Mouse (Mus musculus) frontal cortex, adult (tissue): Measurements from ENCODE around the gene Scamp1.
"Not testable (repeated sequence)": the region's sequence is repeated elsewhere in the genome, so short reads cannot be mapped to it uniquely, and the experiment has no call there.

ENCODE experiments used
- ATAC-seq: cut with Nextera tagmentation; 2 replicates; pipeline ENCODE4 v1.9.2; 2017; ENCODE audit warnings: mild to moderate bottlenecking, moderate library complexity, mixed read lengths; ENCODE audit not compliant: low TSS enrichment

Scamp1 gene

DNA sequence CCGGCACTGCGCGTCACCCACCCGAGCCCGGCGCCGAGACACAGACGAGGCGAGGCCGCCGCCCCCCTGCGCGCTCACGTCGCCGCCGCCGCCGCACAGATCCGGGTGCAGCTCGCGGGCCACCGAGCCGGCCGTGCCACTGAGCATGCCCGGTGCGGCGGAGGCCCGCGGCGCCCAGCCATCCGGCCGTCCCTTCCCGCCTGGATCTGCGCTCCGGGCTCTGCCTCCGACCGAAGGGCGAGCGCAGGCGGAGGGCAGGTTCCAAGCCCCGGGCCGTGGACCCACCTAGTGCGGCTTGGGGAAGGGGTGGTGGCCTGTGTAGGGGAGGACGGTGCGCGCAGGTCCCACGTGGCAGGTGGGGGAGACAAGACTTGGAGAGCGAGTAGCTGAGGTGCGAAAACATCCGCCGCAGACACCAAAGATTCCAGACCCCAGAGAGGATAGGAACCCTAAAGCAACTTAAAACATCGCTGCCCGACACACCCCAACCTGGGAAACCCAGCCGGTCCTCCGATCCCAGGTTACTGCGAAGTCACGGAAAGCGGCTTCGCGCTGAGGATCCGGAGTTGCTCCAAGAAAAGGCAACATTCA is at the start of gene Scamp1:
Scamp1 (minus strand) TSS at position 577 of the 591 bp plus-strand sequence.
- peak; percentile 94 for ATAC-seq

DNA sequence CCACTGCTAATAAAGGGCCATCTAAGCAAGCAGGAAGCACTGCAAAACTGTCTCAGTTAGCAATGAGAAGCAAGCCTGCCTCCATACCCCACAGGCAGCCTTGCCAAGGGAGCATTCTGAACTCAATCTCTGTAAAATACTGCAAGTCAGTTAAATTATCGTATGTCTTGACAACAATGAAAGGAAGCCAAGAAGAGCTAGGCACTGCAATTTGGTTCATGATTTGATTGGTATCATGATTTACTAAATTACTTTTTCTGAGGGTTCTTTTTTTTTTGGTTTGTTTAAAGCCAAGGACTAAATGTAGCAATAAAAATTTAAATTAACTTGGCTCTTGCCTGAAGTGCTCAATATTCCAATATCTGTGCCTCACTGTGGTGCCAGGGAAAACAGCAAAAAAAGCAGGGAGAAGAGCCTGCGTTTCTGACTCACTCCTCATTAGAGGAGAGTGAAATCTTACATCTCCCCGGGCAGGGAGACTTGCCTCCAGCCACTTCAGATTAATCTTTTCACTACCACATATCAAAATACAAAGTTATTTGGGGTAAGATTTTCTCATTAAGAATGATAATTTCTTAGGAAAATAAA is 44.8 kb upstream of the Scamp1 start:
- no peak for ATAC-seq

DNA sequence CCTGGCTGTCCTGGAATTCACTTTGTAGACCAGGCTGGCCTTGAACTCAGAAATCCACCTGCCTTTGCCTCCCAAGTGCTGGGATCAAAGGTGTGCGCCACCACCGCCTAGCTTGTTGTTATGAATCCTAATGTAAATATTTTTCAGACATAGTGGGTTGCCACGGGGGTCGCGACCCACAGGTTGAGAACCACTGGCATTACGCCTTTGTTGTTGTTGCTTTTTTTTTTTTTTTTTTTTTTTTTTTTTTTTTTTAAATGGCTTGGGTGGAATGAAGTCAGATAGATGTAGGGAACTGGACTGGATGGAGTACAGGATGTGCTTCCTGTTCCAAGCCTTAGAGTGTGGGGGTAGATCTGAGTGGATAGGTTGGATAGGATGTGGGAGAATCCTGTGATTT is 43.3 kb upstream of the Scamp1 start:
- not testable (repeated sequence) for ATAC-seq

DNA sequence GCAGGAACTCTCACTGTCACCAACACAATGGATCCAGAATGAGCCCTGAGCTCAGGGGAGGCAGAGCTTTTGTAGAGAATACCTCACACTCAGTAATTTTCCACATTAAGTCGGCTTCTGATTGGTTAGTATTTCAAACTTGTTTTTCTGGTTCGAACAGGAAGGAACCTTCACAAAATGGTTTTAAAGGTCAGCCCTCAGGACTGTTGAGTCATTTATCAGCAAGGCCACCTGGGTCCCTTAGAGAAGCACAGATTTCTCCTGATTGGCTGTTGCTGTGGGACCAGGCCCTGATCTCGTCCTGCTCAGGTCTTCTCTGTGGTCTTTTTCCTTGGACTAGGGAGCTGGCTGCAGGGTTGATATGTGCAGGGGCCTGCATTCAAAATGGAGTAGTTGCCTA is 42.4 kb upstream of the Scamp1 start:
- no peak for ATAC-seq

DNA sequence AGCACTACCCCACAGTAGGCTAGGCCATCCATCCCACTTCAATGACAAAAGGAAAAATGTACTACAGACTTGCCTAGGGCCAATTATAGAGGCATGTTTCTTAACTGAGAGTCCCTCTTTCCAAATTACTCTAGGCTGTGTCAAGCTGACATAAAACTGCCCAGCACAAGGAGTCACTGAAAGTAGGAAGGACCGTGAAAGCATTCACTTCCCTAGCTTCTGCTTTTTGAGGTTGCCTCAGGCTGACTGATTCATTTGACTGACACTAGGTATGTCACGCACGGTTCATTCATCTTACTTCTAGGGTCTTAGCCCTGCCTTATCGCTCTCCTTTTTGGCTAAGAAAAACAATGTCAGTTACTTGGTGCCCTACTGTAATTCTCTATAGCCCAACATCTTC is 36.8 kb upstream of the Scamp1 start:
- no peak for ATAC-seq

- no peak for ATAC-seq
Observed at GRCm38 (mm10) chr13:94321094-94321792, 35.6 kb upstream of the Scamp1 start.

GRCm38 (mm10) chr13:94316975-94317511 is 31.4 kb upstream of the Scamp1 start:
- no peak for ATAC-seq

DNA sequence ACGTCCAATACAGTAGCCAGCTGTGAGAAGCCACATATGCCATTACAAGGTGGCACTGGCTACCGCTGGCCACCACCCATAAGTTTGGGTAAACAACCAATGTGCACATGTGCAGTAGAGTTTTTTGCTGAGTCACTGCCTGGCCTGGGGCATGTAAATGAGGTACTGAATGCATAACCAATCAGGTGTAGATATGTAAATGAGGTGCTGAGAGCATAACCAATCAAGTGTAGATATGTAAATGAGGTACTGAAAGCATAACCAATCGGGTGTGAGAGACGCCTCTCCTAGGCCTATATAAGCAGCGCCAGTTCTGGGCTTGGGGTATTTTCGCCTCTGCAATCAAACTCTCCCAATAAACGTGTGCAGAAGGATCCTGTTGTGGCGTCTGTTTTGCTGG is 27.2 kb upstream of the Scamp1 start:
- not testable (repeated sequence) for ATAC-seq

GRCm38 (mm10) chr13:94308279-94308678 is 22.6 kb upstream of the Scamp1 start:
- ATAC-seq = no peak

- no peak for ATAC-seq
Observed at GRCm38 (mm10) chr13:94307531-94307930, 21.9 kb upstream of the Scamp1 start.

DNA sequence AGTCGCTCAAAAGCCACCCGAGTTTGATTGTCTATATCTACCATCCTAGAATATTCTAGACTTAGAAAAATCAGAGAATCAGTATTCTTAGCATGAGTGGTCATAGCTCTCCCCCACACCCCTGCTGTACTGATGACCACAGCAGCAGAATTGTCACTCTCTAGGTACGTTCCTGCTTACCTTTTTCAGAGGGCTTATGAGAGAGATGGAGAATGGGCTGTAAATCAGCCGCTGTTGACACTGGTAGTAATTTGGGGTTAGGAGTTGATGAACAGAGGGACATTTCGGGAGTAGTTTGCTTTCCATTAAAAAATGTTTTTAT is 21.3 kb upstream of the Scamp1 start:
- no peak for ATAC-seq

DNA sequence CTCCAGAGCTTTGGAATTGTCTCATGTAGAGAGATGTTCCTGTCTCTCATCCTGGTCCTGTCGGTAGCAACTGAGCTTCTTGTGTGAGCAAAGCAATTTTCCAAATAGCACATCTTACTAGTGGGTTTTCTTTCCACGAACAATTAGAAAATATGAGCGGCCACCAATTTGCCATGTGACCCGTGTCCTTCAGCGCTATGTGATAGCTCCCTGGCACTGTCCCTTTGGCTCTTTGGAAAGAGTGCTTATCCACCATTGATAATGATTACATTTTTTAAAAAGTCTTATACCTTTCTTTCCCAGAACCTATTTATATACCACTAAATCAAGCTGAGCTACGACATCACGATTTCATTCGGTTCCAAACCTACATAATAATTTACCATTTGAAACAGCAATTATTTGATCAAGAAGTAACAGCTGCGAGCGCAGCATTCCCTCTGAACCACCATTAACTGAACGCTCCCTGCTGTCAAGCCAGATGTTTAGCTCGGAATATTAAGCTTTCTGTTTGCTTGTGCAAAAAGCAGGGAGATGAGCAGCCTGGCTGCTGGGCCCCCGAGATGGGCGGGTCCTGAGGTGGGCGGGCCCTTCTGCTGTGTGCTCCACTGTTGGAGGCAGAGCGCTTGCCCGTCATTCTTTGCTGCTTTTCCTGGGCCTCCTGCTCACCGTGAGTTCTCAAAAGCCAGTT is 20.8 kb upstream of the Scamp1 start:
- peak; percentile 62; the same call in 1 of the 2 replicates for ATAC-seq

DNA sequence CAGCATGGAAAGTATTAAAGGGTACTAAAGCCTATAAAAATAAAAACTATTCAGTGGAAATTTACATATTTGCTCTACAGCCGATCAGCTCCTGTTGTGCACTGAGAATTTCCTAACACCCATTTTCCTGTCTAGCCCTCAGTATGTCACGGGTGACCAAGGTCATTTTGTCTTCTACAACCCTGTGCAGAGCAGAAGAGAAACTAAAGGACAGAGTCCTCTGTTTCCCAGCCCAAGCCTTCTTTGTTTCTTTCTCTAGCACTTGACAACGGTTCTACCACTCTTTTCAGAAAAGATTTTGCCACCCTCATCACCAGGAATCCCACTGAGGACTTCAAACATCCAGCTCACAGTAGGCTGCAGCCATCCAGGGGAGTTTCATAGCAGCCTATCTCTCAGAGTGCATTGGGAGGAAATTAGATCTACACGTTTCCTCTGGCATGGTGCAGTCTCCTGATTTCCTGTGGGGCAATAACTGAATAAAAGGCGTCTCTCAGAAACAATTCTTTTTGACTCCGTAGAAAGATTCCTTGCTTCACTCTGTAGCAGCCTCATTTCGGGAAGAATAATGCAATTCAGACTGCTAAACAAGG is 15.4 kb upstream of the Scamp1 start:
- no peak for ATAC-seq

DNA sequence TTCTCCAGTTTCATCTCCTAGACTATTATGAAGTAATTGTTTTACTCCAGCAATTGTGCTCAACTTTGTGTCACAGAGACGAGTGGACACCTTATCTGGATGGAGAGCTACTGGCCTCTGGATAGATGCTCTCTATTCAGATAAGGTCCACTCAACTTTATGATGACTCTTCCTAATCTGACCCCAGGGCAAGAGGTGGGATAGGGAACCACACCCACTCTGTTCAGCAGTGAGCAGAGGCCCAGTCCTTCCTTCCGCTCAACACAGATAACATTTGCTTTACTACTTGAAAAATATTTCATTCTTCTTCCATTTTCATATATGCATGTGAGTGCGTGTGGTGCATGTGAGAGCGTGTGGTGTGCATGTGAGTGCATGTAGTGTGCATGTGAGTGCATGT is 14.6 kb upstream of the Scamp1 start:
- ATAC-seq = no peak

DNA sequence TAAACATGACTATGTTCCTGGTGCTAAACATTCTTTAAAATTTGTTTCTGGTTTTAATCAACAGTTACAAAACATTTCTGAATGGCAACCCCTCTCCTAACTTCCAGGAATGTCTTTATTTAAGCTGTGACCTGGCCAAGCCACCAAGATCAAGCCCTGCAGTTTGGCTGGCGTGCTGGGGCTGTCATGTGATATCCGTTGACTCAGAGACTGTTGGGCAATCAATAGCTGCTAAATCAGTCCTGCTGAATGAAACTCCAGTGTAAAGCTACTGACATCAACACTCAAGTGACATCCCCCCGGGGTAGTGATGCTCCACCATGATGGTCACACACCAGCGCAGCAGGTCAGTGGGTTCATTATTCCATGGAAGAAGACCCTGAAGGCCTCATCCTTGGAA is 12.7 kb upstream of the Scamp1 start:
- ATAC-seq = no peak

DNA sequence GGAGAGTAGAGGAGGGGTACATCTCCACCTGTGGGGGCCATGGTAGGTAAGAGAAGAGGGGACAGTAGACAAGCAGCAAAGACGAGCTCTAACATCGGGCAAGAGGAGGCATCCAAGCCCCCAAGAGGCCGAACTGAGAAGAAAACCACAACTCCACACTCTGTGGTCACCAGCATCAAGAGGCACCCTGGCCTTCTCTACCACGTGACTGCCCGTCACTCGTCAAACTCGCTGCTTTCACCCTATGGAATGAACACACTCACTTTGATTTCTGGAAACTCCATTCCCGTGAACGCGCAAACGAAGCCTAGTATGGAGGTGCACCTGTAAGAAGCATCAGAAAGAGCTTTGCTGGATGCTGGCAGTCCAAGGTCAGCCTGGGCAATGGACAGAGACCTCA is 10.7 kb upstream of the Scamp1 start:
- no peak for ATAC-seq

- ATAC-seq = no peak
Observed at GRCm38 (mm10) chr13:94295922-94296321, 10.3 kb upstream of the Scamp1 start.

DNA sequence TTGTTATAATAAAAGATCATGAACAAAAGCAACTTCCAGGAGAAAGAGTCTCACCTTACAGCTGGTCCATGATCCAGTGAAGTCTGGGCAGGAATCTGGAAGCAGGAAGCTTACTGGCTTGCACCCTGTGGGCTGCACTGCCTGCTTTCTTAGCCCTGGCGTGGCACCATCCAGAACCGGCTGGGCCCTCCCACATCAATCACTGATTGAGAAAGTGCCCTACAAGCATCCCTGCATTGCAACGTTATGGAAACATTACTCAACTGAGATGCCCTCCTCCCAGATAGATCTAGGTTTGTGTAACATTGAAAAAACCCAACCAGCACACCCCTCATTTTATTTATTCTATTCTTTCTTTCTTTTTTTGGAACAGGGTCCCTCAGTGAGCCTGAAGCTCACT is 9.2 kb upstream of the Scamp1 start:
- no peak for ATAC-seq

DNA sequence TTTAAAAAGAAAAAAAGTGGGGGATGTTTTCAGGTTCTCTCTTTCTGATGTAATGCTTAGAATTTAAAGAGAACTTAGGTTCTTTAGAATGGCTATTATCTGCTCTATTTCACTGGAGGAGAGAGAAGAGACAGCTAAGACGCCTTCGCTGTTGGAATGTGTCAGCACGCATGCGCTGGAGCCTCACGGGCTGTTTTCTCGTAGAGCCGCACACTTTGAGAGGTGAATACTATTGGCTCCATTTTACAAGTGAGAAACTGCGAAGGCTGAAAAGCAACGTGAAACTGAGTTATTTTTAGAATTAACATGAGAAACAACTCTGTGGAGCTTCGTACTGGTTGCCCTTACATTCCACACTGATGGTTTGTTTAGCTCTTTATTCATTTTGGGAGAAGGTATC is 8.3 kb upstream of the Scamp1 start:
- ATAC-seq = no peak

- ATAC-seq = no peak
Observed at GRCm38 (mm10) chr13:94286195-94286594, 538 bp upstream of the Scamp1 start.

DNA sequence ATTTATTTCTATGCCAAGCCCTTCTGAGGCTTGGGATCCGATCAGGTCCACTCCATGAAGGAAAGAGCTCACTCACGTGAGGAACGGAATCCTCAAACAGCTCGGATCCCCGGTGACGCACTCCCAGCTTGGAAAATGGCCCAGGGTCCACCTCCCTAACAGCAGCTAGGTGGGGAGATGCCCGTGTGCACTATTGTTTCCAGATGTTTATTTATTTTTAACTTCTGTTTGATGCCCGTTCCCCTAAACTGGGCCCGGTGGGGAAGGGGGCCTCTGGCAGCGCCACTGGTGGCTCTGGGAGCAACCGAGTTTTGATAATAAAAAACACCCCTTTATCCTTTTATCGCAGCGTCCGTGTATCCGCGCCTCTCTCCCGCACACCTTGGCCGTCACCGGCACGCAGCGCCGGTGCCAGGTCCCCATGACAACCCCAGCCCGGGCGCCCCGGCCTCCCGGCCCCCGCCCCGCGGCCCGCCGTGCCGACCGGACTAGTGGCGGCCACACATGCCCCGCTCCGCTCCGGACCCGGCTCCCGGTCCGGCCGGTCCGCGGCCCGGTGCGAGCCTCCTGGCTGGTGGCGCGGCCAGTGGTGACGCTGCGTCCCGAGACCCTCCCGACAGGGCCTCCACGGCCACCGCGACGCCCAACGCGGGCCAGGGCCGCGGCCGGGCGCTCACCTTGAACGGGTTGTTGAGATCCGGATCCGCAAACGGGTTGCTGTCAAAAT is 951 bp downstream of the Scamp1 start:
- peak; percentile 17 for ATAC-seq

DNA sequence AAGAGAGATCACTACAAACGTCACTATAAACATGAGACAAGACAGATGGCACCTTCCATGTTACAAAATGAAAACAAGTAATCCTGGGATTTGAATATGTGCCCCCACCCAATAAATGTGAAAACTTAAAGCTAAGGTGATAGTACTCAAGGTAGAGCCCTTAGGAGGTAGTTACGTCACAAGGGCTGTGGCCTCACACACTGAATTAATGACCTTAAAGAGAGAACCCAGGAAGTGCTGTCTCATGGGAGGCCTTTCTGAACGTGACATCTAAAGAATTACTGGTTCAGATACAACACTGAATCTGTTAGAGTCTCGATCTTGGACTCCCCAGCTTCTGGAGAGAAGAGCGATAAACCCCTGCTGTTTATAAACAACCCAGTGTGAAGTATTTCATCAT is 6.2 kb downstream of the Scamp1 start:
- ATAC-seq = no peak
